Mouse (Mus musculus) neural tube, embryonic 12.5 days (tissue): ENCODE measurements at regions not wholly inside any gene's neighbourhood (a gene's known extent, or its start where the extent isn't known, plus 50 kb on each side); places are given as distances from the start of the nearest gene placed in this dataset.
A peak's percentile ranks its signal among the peaks of the same experiment; 100 is the strongest.
"Not testable (repeated sequence)": the region's sequence is repeated elsewhere in the genome, so short reads cannot be mapped to it uniquely, and the experiment has no call there.

Source experiments
- ATAC-seq: fragments of 200-750 bp; cut with Nextera tagmentation; 2 replicates; pipeline ENCODE4 v1.8.0; 2017; ENCODE audit warnings: low read depth, mild to moderate bottlenecking, moderate TSS enrichment, moderate library complexity; ENCODE audit not compliant: low FRiP score
- H3K27ac ChIP-seq: fragments of 300-500 bp; sonication (generic); 2 replicates; pipeline ENCODE4 v1.5.1; 2016
- H3K27me3 ChIP-seq: fragments of 300-500 bp; sonication (generic); replicated peaks from 2 replicates; pipeline ENCODE4 v1.6.1; 2016; ENCODE audit warnings: mild to moderate bottlenecking
- H3K36me3 ChIP-seq: fragments of 300-500 bp; sonication (generic); 2 replicates; pipeline ENCODE4 v1.6.1; 2016; ENCODE audit warnings: mild to moderate bottlenecking
- H3K4me1 ChIP-seq: fragments of 300-500 bp; sonication (generic); 2 replicates; pipeline ENCODE4 v1.6.1; 2016
- H3K4me2 ChIP-seq: fragments of 300-500 bp; sonication (generic); replicated peaks from 2 replicates; pipeline ENCODE4 v1.6.1; 2016; ENCODE audit warnings: mild to moderate bottlenecking
- H3K4me3 ChIP-seq: fragments of 300-500 bp; sonication (generic); 2 replicates; pipeline ENCODE4 v1.5.1; 2016
- H3K9ac ChIP-seq: fragments of 300-500 bp; sonication (generic); 2 replicates; pipeline ENCODE4 v1.6.1; 2016; ENCODE audit warnings: mild to moderate bottlenecking
- H3K9me3 ChIP-seq: fragments of 300-500 bp; sonication (generic); 2 replicates; pipeline ENCODE4 v1.6.1; 2016; ENCODE audit warnings: mild to moderate bottlenecking
- WGBS: fragments of 180-500 bp; shearing (Covaris S2); methylation state at CpG from one replicate; pipeline ENCODE4 v1.1.7; 2016; 5-methylcytosine and 5-hydroxymethylcytosine counted together

- no peaks in the 10 kb centered on the region for H3K4me1 ChIP-seq
- ATAC-seq: no peak
These were observed 1086.5 kb downstream of the A830018L16Rik start for GRCm38 (mm10) chr1:12500442-12500841.

GRCm38 (mm10) chr1:12507997-12508396, 1094.1 kb downstream of the A830018L16Rik start:
- Histone ChIP-seq H3K27me3 (no peaks in the 10 kb centered on the region), H3K9ac (no peak overlapping the region), H3K4me2 (no peak overlapping the region), H3K4me1 (0 out of 2 replicates have a peak, but pooled peaks cover 5% of the 10 kb centered on the region), H3K36me3 (no peaks in the 10 kb centered on the region), H3K27ac (no peak overlapping the region), H3K4me3 (no peak overlapping the region), H3K9me3 (no peaks in the 10 kb centered on the region)
- WGBS: 77% methylated on average over 3 of the region's 3 CpGs
- no peak for ATAC-seq

More at GRCm38 (mm10) chr1:12500442-12500841, 1086.5 kb downstream of the A830018L16Rik start:
- WGBS: 78% methylated on average over 3 of the region's 3 CpGs
- no peaks in the 10 kb centered on the region for H3K36me3 ChIP-seq
- no peak overlapping the region for H3K9ac ChIP-seq
- H3K4me2 ChIP-seq: no peak overlapping the region
- no peaks in the 10 kb centered on the region for H3K9me3 ChIP-seq
- no peaks in the 10 kb centered on the region for H3K27me3 ChIP-seq
- no peak overlapping the region for H3K27ac ChIP-seq
- no peak overlapping the region for H3K4me3 ChIP-seq

GRCm38 (mm10) chr1:12510129-12510816, 1096.4 kb downstream of the A830018L16Rik start:
- no peak overlapping the region for H3K4me2 ChIP-seq
- WGBS: 44% methylated on average over 10 of the region's 10 CpGs
- no peak overlapping the region for H3K9ac ChIP-seq
- H3K36me3 ChIP-seq: no peaks in the 10 kb centered on the region
- no peak overlapping the region for H3K4me3 ChIP-seq
- H3K9me3 ChIP-seq: no peaks in the 10 kb centered on the region
- 0 out of 2 replicates have a peak, but pooled peaks cover 5% of the 10 kb centered on the region for H3K4me1 ChIP-seq
- no peak for ATAC-seq
- H3K27me3 ChIP-seq: no peaks in the 10 kb centered on the region
- no peak overlapping the region for H3K27ac ChIP-seq

GRCm38 (mm10) chr1:12519601-12520000, 1105.7 kb downstream of the A830018L16Rik start:
- 92% methylated on average over 4 of the region's 4 CpGs for WGBS
- Histone ChIP-seq H3K4me3 (no peak overlapping the region), H3K9me3 (no peaks in the 10 kb centered on the region), H3K4me1 (no peaks in the 10 kb centered on the region), H3K27ac (no peak overlapping the region), H3K27me3 (no peaks in the 10 kb centered on the region), H3K36me3 (no peaks in the 10 kb centered on the region), H3K4me2 (no peak overlapping the region), H3K9ac (no peak overlapping the region)
- ATAC-seq: no peak

- Histone ChIP-seq H3K9ac (no peak overlapping the region), H3K4me2 (no peak overlapping the region), H3K36me3 (no peaks in the 10 kb centered on the region), H3K9me3 (no peaks in the 10 kb centered on the region), H3K27me3 (no peaks in the 10 kb centered on the region), H3K4me1 (no peaks in the 10 kb centered on the region), H3K4me3 (no peak overlapping the region), H3K27ac (no peak overlapping the region)
- no peak for ATAC-seq
- WGBS: 89% methylated on average over 4 of the region's 4 CpGs
These were observed 1142.0 kb downstream of the A830018L16Rik start for GRCm38 (mm10) chr1:12555859-12556258.

GRCm38 (mm10) chr1:12571755-12572358, 1158.0 kb downstream of the A830018L16Rik start:
- Histone ChIP-seq H3K4me1 (0 out of 2 replicates have a peak, but pooled peaks cover 2% of the 10 kb centered on the region), H3K27me3 (no peaks in the 10 kb centered on the region), H3K4me2 (no peak overlapping the region), H3K4me3 (no peak overlapping the region), H3K9me3 (no peaks in the 10 kb centered on the region), H3K36me3 (no peaks in the 10 kb centered on the region), H3K9ac (no peak overlapping the region), H3K27ac (no peak overlapping the region)
- 56% methylated on average over 7 of the region's 7 CpGs for WGBS
- ATAC-seq: no peak

GRCm38 (mm10) chr1:12572770-12573169, 1158.9 kb downstream of the A830018L16Rik start:
- whole genome bisulfite sequencing: 86% methylated on average over 4 of the region's 4 CpGs
- Histone ChIP-seq H3K4me3 (no peak overlapping the region), H3K27ac (no peak overlapping the region), H3K36me3 (no peaks in the 10 kb centered on the region), H3K9me3 (no peaks in the 10 kb centered on the region), H3K27me3 (no peaks in the 10 kb centered on the region), H3K4me1 (peaks cover 10% of the 10 kb centered on the region; the same call in 1 of the 2 replicates), H3K4me2 (no peak overlapping the region), H3K9ac (no peak overlapping the region)
- ATAC-seq: no peak

- Histone ChIP-seq H3K27ac (no peak overlapping the region), H3K36me3 (no peaks in the 10 kb centered on the region), H3K4me2 (no peak overlapping the region), H3K4me1 (peaks cover 10% of the 10 kb centered on the region; the same call in 1 of the 2 replicates), H3K9ac (no peak overlapping the region), H3K4me3 (no peak overlapping the region), H3K27me3 (no peaks in the 10 kb centered on the region), H3K9me3 (no peaks in the 10 kb centered on the region)
- no peak for ATAC-seq
- WGBS: 84% methylated on average over 5 of the region's 5 CpGs
These were observed 1160.4 kb downstream of the A830018L16Rik start for GRCm38 (mm10) chr1:12574274-12574673.

- Histone ChIP-seq H3K4me1 (peaks cover 10% of the 10 kb centered on the region; the same call in 1 of the 2 replicates), H3K9me3 (no peaks in the 10 kb centered on the region), H3K4me3 (no peak overlapping the region), H3K27ac (no peak overlapping the region), H3K36me3 (no peaks in the 10 kb centered on the region), H3K4me2 (peak overlapping the region; percentile 41), H3K27me3 (no peaks in the 10 kb centered on the region), H3K9ac (peak overlapping the region; percentile 4; the same call in 1 of the 2 replicates)
- peak; percentile 67 for ATAC-seq
- WGBS: 3% methylated on average over 13 of the region's 13 CpGs
These were observed 1163.3 kb downstream of the A830018L16Rik start for GRCm38 (mm10) chr1:12577027-12577703.

- Histone ChIP-seq H3K4me1 (peaks cover 10% of the 10 kb centered on the region; the same call in 1 of the 2 replicates), H3K27ac (no peak overlapping the region), H3K9ac (no peak overlapping the region), H3K36me3 (no peaks in the 10 kb centered on the region), H3K4me3 (no peak overlapping the region), H3K4me2 (no peak overlapping the region), H3K9me3 (no peaks in the 10 kb centered on the region), H3K27me3 (no peaks in the 10 kb centered on the region)
- no peak for ATAC-seq
- WGBS: 77% methylated on average over 1 of the region's 1 CpGs
These were observed 1164.1 kb downstream of the A830018L16Rik start for GRCm38 (mm10) chr1:12577978-12578377.

GRCm38 (mm10) chr1:12583012-12583411, 1169.1 kb downstream of the A830018L16Rik start:
- no peak overlapping the region for H3K27ac ChIP-seq
- H3K4me3 ChIP-seq: no peak overlapping the region
- no peak overlapping the region for H3K4me2 ChIP-seq
- no peak for ATAC-seq
- H3K36me3 ChIP-seq: no peaks in the 10 kb centered on the region
- no peaks in the 10 kb centered on the region for H3K4me1 ChIP-seq
- H3K9ac ChIP-seq: no peak overlapping the region
- 63% methylated on average over 3 of the region's 3 CpGs for WGBS
- H3K27me3 ChIP-seq: no peaks in the 10 kb centered on the region
- H3K9me3 ChIP-seq: no peaks in the 10 kb centered on the region

- H3K9me3 ChIP-seq, H3K36me3 ChIP-seq, H3K27me3 ChIP-seq, H3K9ac ChIP-seq, ATAC-seq, H3K27ac ChIP-seq, H3K4me3 ChIP-seq, H3K4me2 ChIP-seq, H3K4me1 ChIP-seq: not testable (repeated sequence)
- 95% methylated on average over 6 of the region's 6 CpGs for WGBS
These were observed 1173.1 kb downstream of the A830018L16Rik start for GRCm38 (mm10) chr1:12586981-12587380.
